Mouse (Mus musculus) stomach, postnatal 0 days (tissue): ENCODE results near the gene Ctnnbl1.

Experiments used
- CTCF ChIP-seq: IDR thresholded peaks from 2 replicates; pipeline ENCODE4 v1.5.1; 2016; ENCODE audit warnings: antibody characterized with exemption, low read depth, mild to moderate bottlenecking, moderate library complexity
- EP300 ChIP-seq: optimal IDR thresholded peaks from 2 replicates; pipeline ENCODE3; 2016; ENCODE audit warnings: antibody characterized with exemption

- TF ChIP-seq CTCF (no peak), EP300 (no peak)
Measured at GRCm38 (mm10) chr2:157877394-157877793, 140.2 kb downstream of the Ctnnbl1 start.
